Mouse (Mus musculus) heart, embryonic 14.5 days (tissue): ENCODE data around the gene Pramef20. TPM values are rescaled to one million over a fixed set of nuclear protein-coding genes. Genes with fewer than 3 reads are reported as not detected.
"Not testable (repeated sequence)": the region's sequence is repeated elsewhere in the genome, so short reads cannot be mapped to it uniquely, and the experiment has no call there.

Experiments used
- ATAC-seq: fragments of 200-750 bp; cut with Nextera tagmentation; 2 replicates; pipeline ENCODE4 v1.8.0; 2017; ENCODE audit warnings: low read depth, moderate TSS enrichment; ENCODE audit not compliant: insufficient number of reproducible peaks, insufficient read depth, low FRiP score
- H3K27ac ChIP-seq, 2 experiments: fragments of 200-500 bp in 1 of 2; fragments of 300-500 bp in 1 of 2; sonication (generic) in 1 of 2; replicated peaks in 1 of 2; 2 replicates each; pipeline ENCODE4 v1.5.1; 2012 to 2014; ENCODE audit warnings: low read depth in 2 of 2, low read length in 2 of 2, control low read depth in 1 of 2, mild to moderate bottlenecking in 1 of 2, mixed read lengths in 1 of 2; ENCODE audit not compliant: control insufficient read depth in 1 of 2, insufficient read depth in 1 of 2
- H3K27me3 ChIP-seq: fragments of 300-500 bp; sonication (generic); 2 replicates; pipeline ENCODE4 v1.6.1; 2014; ENCODE audit warnings: mild to moderate bottlenecking, low read length, control low read depth; ENCODE audit not compliant: control insufficient read depth, insufficient read depth
- H3K36me3 ChIP-seq: fragments of 300-500 bp; sonication (generic); 2 replicates; pipeline ENCODE4 v1.6.1; 2014; ENCODE audit warnings: mild to moderate bottlenecking, control low read depth, low read length, mixed read lengths; ENCODE audit not compliant: control insufficient read depth, insufficient read depth
- H3K4me1 ChIP-seq, 2 experiments: fragments of 200-500 bp in 1 of 2; fragments of 300-500 bp in 1 of 2; sonication (generic) in 1 of 2; 2 replicates each; pipeline ENCODE4 v1.6.1; 2012 to 2014; ENCODE audit warnings: low read length in 2 of 2, control low read depth in 1 of 2, mixed read lengths in 1 of 2; ENCODE audit not compliant: control insufficient read depth in 2 of 2, insufficient read depth in 2 of 2
- H3K4me2 ChIP-seq: fragments of 300-500 bp; sonication (generic); 2 replicates; pipeline ENCODE4 v1.6.1; 2014; ENCODE audit warnings: mild to moderate bottlenecking, low read length
- H3K4me3 ChIP-seq, 2 experiments: fragments of 200-500 bp in 1 of 2; fragments of 300-500 bp in 1 of 2; sonication (generic) in 1 of 2; 2 replicates each; pipeline ENCODE4 v1.5.1; 2012 to 2014; ENCODE audit warnings: low read length in 2 of 2, mild to moderate bottlenecking in 2 of 2, control low read depth in 1 of 2, low read depth in 1 of 2, moderate library complexity in 1 of 2; ENCODE audit not compliant: control insufficient read depth in 1 of 2, insufficient read depth in 1 of 2
- H3K9ac ChIP-seq: fragments of 300-500 bp; sonication (generic); 2 replicates; pipeline ENCODE4 v1.6.1; 2014; ENCODE audit warnings: mild to moderate bottlenecking, low read length
- H3K9me3 ChIP-seq: fragments of 300-500 bp; sonication (generic); 2 replicates; pipeline ENCODE4 v1.6.1; 2016; ENCODE audit warnings: low read length, control low read depth; ENCODE audit not compliant: control insufficient read depth
- WGBS: fragments of 180-500 bp; shearing (Covaris S2); extraction: QIAGEN DNeasy Blood & Tissue Kit; methylation state at CpG from one replicate; pipeline ENCODE4 v1.1.7; 2014; 5-methylcytosine and 5-hydroxymethylcytosine counted together
- polyA plus RNA-seq: library from polyadenylated mRNA; unstranded; fragments of >200 nt; fragmentation: Nextera tagmentation; extraction: Ambion mirVana; gene quantifications from 2 replicates; pipeline ENCODE4 v1.2.1, GENCODE M21; 2014

Gene Pramef20
- polyA plus RNA-seq, 1 experiment from 2014 or later: not detected

GRCm38 (mm10) chr4:144357642-144358041 is 20.1 kb downstream of the Pramef20 start, which contains the start of gene Gm13119:
TSS of gene Gm13119 (plus strand) at chr4:144357942.
- not testable (repeated sequence) for H3K27ac ChIP-seq, ATAC-seq, H3K4me3 ChIP-seq, H3K4me1 ChIP-seq, H3K9ac ChIP-seq, H3K36me3 ChIP-seq, H3K9me3 ChIP-seq, H3K27me3 ChIP-seq, H3K4me2 ChIP-seq
- WGBS: 78% methylated on average over 3 of the region's 3 CpGs

- not testable (repeated sequence) for H3K4me2 ChIP-seq, H3K9ac ChIP-seq, ATAC-seq, H3K9me3 ChIP-seq, H3K4me3 ChIP-seq, H3K36me3 ChIP-seq, H3K4me1 ChIP-seq, H3K27me3 ChIP-seq, H3K27ac ChIP-seq
- 85% methylated on average over 2 of the region's 3 CpGs for WGBS
Observed at GRCm38 (mm10) chr4:144335856-144336255, 41.9 kb downstream of the Pramef20 start.

- H3K9ac ChIP-seq, H3K27ac ChIP-seq, H3K9me3 ChIP-seq, H3K27me3 ChIP-seq, H3K4me1 ChIP-seq, ATAC-seq, H3K4me3 ChIP-seq, H3K36me3 ChIP-seq, H3K4me2 ChIP-seq: not testable (repeated sequence)
- WGBS: 51% methylated on average over 4 of the region's 4 CpGs
Observed at GRCm38 (mm10) chr4:144329949-144330348, 47.8 kb downstream of the Pramef20 start, which contains the start of gene Gm13128. TSS of gene Gm13128 (plus strand) at chr4:144330249.

Other genes starting within 250 kb of the Pramef20 start
- not detected in 2 replicates for gene Oog3, start 215.3 kb downstream of the Pramef20 start, polyA plus RNA-seq
- gene Oog2, start 187.2 kb downstream of the Pramef20 start, polyA plus RNA-seq: not detected in 2 replicates
- not detected in 2 replicates for gene C87977, start 164.6 kb downstream of the Pramef20 start, polyA plus RNA-seq
- gene Pramel5, start 97.4 kb downstream of the Pramef20 start, polyA plus RNA-seq: not detected in 2 replicates
- not detected in 2 replicates for gene Gm13128, start 47.7 kb downstream of the Pramef20 start, polyA plus RNA-seq
- gene Gm13119, start 20.0 kb downstream of the Pramef20 start, polyA plus RNA-seq: not detected in 2 replicates
- gene Pramef12, start 30.5 kb upstream of the Pramef20 start, polyA plus RNA-seq: not detected in 2 replicates
- not detected in 2 replicates for gene 1700012P22Rik, start 60.8 kb upstream of the Pramef20 start, polyA plus RNA-seq
- gene Gm9944, start 75.4 kb upstream of the Pramef20 start, polyA plus RNA-seq: not detected in 2 replicates
- gene Aadacl3, start 85.8 kb upstream of the Pramef20 start, polyA plus RNA-seq: not detected in 2 replicates
- gene 9430007A20Rik, start 141.9 kb upstream of the Pramef20 start, polyA plus RNA-seq: not detected in 2 replicates
- not detected in 2 replicates for gene Gm13124, start 187.2 kb upstream of the Pramef20 start, polyA plus RNA-seq
- gene Aadacl4, start 235.8 kb upstream of the Pramef20 start, polyA plus RNA-seq: not detected in 2 replicates